Mouse (Mus musculus): Measurements from ENCODE around the gene Rbm39. TPM values are rescaled to one million over a fixed set of nuclear protein-coding genes. Genes with fewer than 3 reads are reported as not detected.

Rbm39 gene
- 465 and 476 TPM in 2 replicates for polyA plus RNA-seq (2014; fragmentation: Nextera tagmentation; extraction: Ambion mirVana)

GRCm38 (mm10) chr2:156180094-156180821 lies at the start of gene Rbm39:
TSS of gene Rbm39 (minus strand) at chr2:156180238.
- Histone ChIP-seq H3K9ac (ENCODE audit: low read depth, low read length) (peak within 1 kb of the TSS; percentile 100), H3K4me2 (peak within 1 kb of the TSS; percentile 88), H3K36me3 (ENCODE audit: control insufficient read depth, insufficient read depth, low read length) (peaks cover 7% of the 10 kb centered on the region), H3K9me3 (replicated peaks; ENCODE audit: control insufficient read depth, low read length) (no peaks in the 10 kb centered on the region), H3K27me3 (ENCODE audit: control insufficient read depth, insufficient read depth, low read length) (no peaks in the 10 kb centered on the region), H3K4me3 (ENCODE audit: low read depth, low read length) (peak within 1 kb of the TSS; percentile 99), H3K27ac (ENCODE audit: low read depth, low read length) (peak within 1 kb of the TSS; percentile 97), H3K4me1 (ENCODE audit: control insufficient read depth, insufficient read depth, low read length) (peaks cover 16% of the 10 kb centered on the region)
- WGBS (ENCODE audit: insufficient replicate concordance) = under 1% methylated on average over 47 of the region's 47 CpGs
- peak; percentile 96 for ATAC-seq (replicated peaks; ENCODE audit: insufficient number of reproducible peaks, low FRiP score, low TSS enrichment)

- H3K27ac ChIP-seq (ENCODE audit: low read depth, low read length) = no peak overlapping the region
- no peak for ATAC-seq (replicated peaks; ENCODE audit: insufficient number of reproducible peaks, low FRiP score, low TSS enrichment)
- peaks cover 8% of the 10 kb centered on the region for H3K36me3 ChIP-seq (ENCODE audit: control insufficient read depth, insufficient read depth, low read length)
- no peak overlapping the region for H3K4me2 ChIP-seq
- H3K9me3 ChIP-seq (replicated peaks; ENCODE audit: control insufficient read depth, low read length) = no peaks in the 10 kb centered on the region
- no peaks in the 10 kb centered on the region for H3K27me3 ChIP-seq (ENCODE audit: control insufficient read depth, insufficient read depth, low read length)
- no peaks in the 10 kb centered on the region for H3K4me1 ChIP-seq (ENCODE audit: control insufficient read depth, insufficient read depth, low read length)
- 81% methylated on average over 1 of the region's 1 CpGs for WGBS (ENCODE audit: insufficient replicate concordance)
- H3K4me3 ChIP-seq (ENCODE audit: low read depth, low read length) = no peak overlapping the region
- H3K9ac ChIP-seq (ENCODE audit: low read depth, low read length) = no peak overlapping the region
Observed at GRCm38 (mm10) chr2:156229171-156229570, 49.1 kb upstream of the Rbm39 start.

- Histone ChIP-seq H3K4me3 (ENCODE audit: low read depth, low read length) (no peak overlapping the region), H3K27ac (ENCODE audit: low read depth, low read length) (no peak overlapping the region), H3K4me2 (no peak overlapping the region), H3K27me3 (ENCODE audit: control insufficient read depth, insufficient read depth, low read length) (no peaks in the 10 kb centered on the region), H3K4me1 (ENCODE audit: control insufficient read depth, insufficient read depth, low read length) (no peaks in the 10 kb centered on the region), H3K9ac (ENCODE audit: low read depth, low read length) (no peak overlapping the region), H3K9me3 (replicated peaks; ENCODE audit: control insufficient read depth, low read length) (no peaks in the 10 kb centered on the region), H3K36me3 (ENCODE audit: control insufficient read depth, insufficient read depth, low read length) (peaks cover 9% of the 10 kb centered on the region)
- ATAC-seq (replicated peaks; ENCODE audit: insufficient number of reproducible peaks, low FRiP score, low TSS enrichment) = no peak
- 98% methylated on average over 1 of the region's 1 CpGs for WGBS (ENCODE audit: insufficient replicate concordance)
Observed at GRCm38 (mm10) chr2:156227689-156228088, 47.7 kb upstream of the Rbm39 start.

GRCm38 (mm10) chr2:156224043-156224442 lies 44.0 kb upstream of the Rbm39 start:
- peaks cover 6% of the 10 kb centered on the region for H3K36me3 ChIP-seq (ENCODE audit: control insufficient read depth, insufficient read depth, low read length)
- ATAC-seq (replicated peaks; ENCODE audit: insufficient number of reproducible peaks, low FRiP score, low TSS enrichment) = no peak

GRCm38 (mm10) chr2:156222100-156222499 lies 42.1 kb upstream of the Rbm39 start:
- Histone ChIP-seq H3K9me3 (replicated peaks; ENCODE audit: control insufficient read depth, low read length) (no peaks in the 10 kb centered on the region), H3K36me3 (ENCODE audit: control insufficient read depth, insufficient read depth, low read length) (peaks cover 4% of the 10 kb centered on the region; the same call in 1 of the 2 replicates), H3K27me3 (ENCODE audit: control insufficient read depth, insufficient read depth, low read length) (no peaks in the 10 kb centered on the region), H3K4me1 (ENCODE audit: control insufficient read depth, insufficient read depth, low read length) (no peaks in the 10 kb centered on the region), H3K4me2 (no peak overlapping the region), H3K9ac (ENCODE audit: low read depth, low read length) (no peak overlapping the region), H3K27ac (ENCODE audit: low read depth, low read length) (no peak overlapping the region), H3K4me3 (ENCODE audit: low read depth, low read length) (no peak overlapping the region)
- no peak for ATAC-seq (replicated peaks; ENCODE audit: insufficient number of reproducible peaks, low FRiP score, low TSS enrichment)

More at GRCm38 (mm10) chr2:156224043-156224442, 44.0 kb upstream of the Rbm39 start:
- Histone ChIP-seq H3K4me1 (ENCODE audit: control insufficient read depth, insufficient read depth, low read length) (no peaks in the 10 kb centered on the region), H3K27me3 (ENCODE audit: control insufficient read depth, insufficient read depth, low read length) (no peaks in the 10 kb centered on the region), H3K9ac (ENCODE audit: low read depth, low read length) (no peak overlapping the region), H3K4me2 (no peak overlapping the region), H3K27ac (ENCODE audit: low read depth, low read length) (no peak overlapping the region), H3K9me3 (replicated peaks; ENCODE audit: control insufficient read depth, low read length) (no peaks in the 10 kb centered on the region), H3K4me3 (ENCODE audit: low read depth, low read length) (no peak overlapping the region)
- WGBS (ENCODE audit: insufficient replicate concordance) = 69% methylated on average over 5 of the region's 5 CpGs

GRCm38 (mm10) chr2:156217786-156218185 lies 37.7 kb upstream of the Rbm39 start:
- H3K27me3 ChIP-seq (ENCODE audit: control insufficient read depth, insufficient read depth, low read length) = no peaks in the 10 kb centered on the region
- WGBS (ENCODE audit: insufficient replicate concordance) = 72% methylated on average over 1 of the region's 1 CpGs
- H3K4me3 ChIP-seq (ENCODE audit: low read depth, low read length) = no peak overlapping the region
- H3K9ac ChIP-seq (ENCODE audit: low read depth, low read length) = no peak overlapping the region
- no peak overlapping the region for H3K4me2 ChIP-seq
- no peaks in the 10 kb centered on the region for H3K4me1 ChIP-seq (ENCODE audit: control insufficient read depth, insufficient read depth, low read length)
- no peaks in the 10 kb centered on the region; the same call in 1 of the 2 replicates for H3K36me3 ChIP-seq (ENCODE audit: control insufficient read depth, insufficient read depth, low read length)
- H3K9me3 ChIP-seq (replicated peaks; ENCODE audit: control insufficient read depth, low read length) = no peaks in the 10 kb centered on the region
- H3K27ac ChIP-seq (ENCODE audit: low read depth, low read length) = no peak overlapping the region
- no peak for ATAC-seq (replicated peaks; ENCODE audit: insufficient number of reproducible peaks, low FRiP score, low TSS enrichment)

GRCm38 (mm10) chr2:156203917-156204316 lies 23.9 kb upstream of the Rbm39 start:
- WGBS (ENCODE audit: insufficient replicate concordance) = 90% methylated on average over 6 of the region's 6 CpGs
- Histone ChIP-seq H3K9me3 (replicated peaks; ENCODE audit: control insufficient read depth, low read length) (no peaks in the 10 kb centered on the region), H3K27ac (ENCODE audit: low read depth, low read length) (no peak overlapping the region)

GRCm38 (mm10) chr2:156202848-156203437 lies 22.9 kb upstream of the Rbm39 start:
- Histone ChIP-seq H3K9me3 (replicated peaks; ENCODE audit: control insufficient read depth, low read length) (no peaks in the 10 kb centered on the region), H3K4me1 (ENCODE audit: control insufficient read depth, insufficient read depth, low read length) (peaks cover 25% of the 10 kb centered on the region), H3K27ac (ENCODE audit: low read depth, low read length) (peak overlapping the region; percentile 38), H3K36me3 (ENCODE audit: control insufficient read depth, insufficient read depth, low read length) (no peaks in the 10 kb centered on the region), H3K4me3 (ENCODE audit: low read depth, low read length) (no peak overlapping the region), H3K9ac (ENCODE audit: low read depth, low read length) (no peak overlapping the region), H3K27me3 (ENCODE audit: control insufficient read depth, insufficient read depth, low read length) (no peaks in the 10 kb centered on the region), H3K4me2 (peak overlapping the region; percentile 33)
- ATAC-seq (replicated peaks; ENCODE audit: insufficient number of reproducible peaks, low FRiP score, low TSS enrichment) = peak; percentile 47; the same call in 1 of the 2 replicates
- 22% methylated on average over 3 of the region's 3 CpGs for WGBS (ENCODE audit: insufficient replicate concordance)

More at GRCm38 (mm10) chr2:156203917-156204316, 23.9 kb upstream of the Rbm39 start:
- ATAC-seq (replicated peaks; ENCODE audit: insufficient number of reproducible peaks, low FRiP score, low TSS enrichment) = no peak
- H3K36me3 ChIP-seq (ENCODE audit: control insufficient read depth, insufficient read depth, low read length) = no peaks in the 10 kb centered on the region
- H3K4me1 ChIP-seq (ENCODE audit: control insufficient read depth, insufficient read depth, low read length) = peaks cover 22% of the 10 kb centered on the region
- H3K27me3 ChIP-seq (ENCODE audit: control insufficient read depth, insufficient read depth, low read length) = no peaks in the 10 kb centered on the region
- H3K4me3 ChIP-seq (ENCODE audit: low read depth, low read length) = no peak overlapping the region
- no peak overlapping the region for H3K4me2 ChIP-seq
- H3K9ac ChIP-seq (ENCODE audit: low read depth, low read length) = no peak overlapping the region
